Mouse (Mus musculus) frontal cortex, postnatal 10 days (tissue): Measurements from ENCODE around the gene Mtmr12.
"Not testable (repeated sequence)": the region's sequence is repeated elsewhere in the genome, so short reads cannot be mapped to it uniquely, and the experiment has no call there.

ENCODE experiments used
- DNase-seq, 2 experiments: peaks; one replicate each; pipeline ENCODE4 v3.0.0; 2022; ENCODE audit warnings: low spot score in 2 of 2, mixed read lengths in 1 of 2

Gene Mtmr12

GRCm38 (mm10) chr15:12211577-12211976 is 6.7 kb downstream of the Mtmr12 start:
- DNase-seq = peak; percentile 47 to 72

- no peak for DNase-seq
These were observed 7.4 kb downstream of the Mtmr12 start for GRCm38 (mm10) chr15:12212266-12212665.

GRCm38 (mm10) chr15:12214531-12215414 is 9.9 kb downstream of the Mtmr12 start:
- DNase-seq = no peak

GRCm38 (mm10) chr15:12215415-12215718 is 10.5 kb downstream of the Mtmr12 start:
- DNase-seq = no peak

GRCm38 (mm10) chr15:12216119-12216518 is 11.3 kb downstream of the Mtmr12 start:
- DNase-seq = no peak

GRCm38 (mm10) chr15:12216798-12217197 is 12.0 kb downstream of the Mtmr12 start:
- no peak for DNase-seq

GRCm38 (mm10) chr15:12217332-12217731 is 12.5 kb downstream of the Mtmr12 start:
- DNase-seq = not testable (repeated sequence)

GRCm38 (mm10) chr15:12217849-12218248 is 13.0 kb downstream of the Mtmr12 start:
- DNase-seq = no peak

GRCm38 (mm10) chr15:12218583-12219382 is 14.0 kb downstream of the Mtmr12 start:
- DNase-seq = no peak

GRCm38 (mm10) chr15:12221131-12221530 is 16.3 kb downstream of the Mtmr12 start:
- no peak for DNase-seq

- no peak for DNase-seq
These were observed 17.9 kb downstream of the Mtmr12 start for GRCm38 (mm10) chr15:12222564-12223302.

- DNase-seq = no peak
These were observed 18.6 kb downstream of the Mtmr12 start for GRCm38 (mm10) chr15:12223393-12223792.

- no peak for DNase-seq
These were observed 19.4 kb downstream of the Mtmr12 start for GRCm38 (mm10) chr15:12224239-12224638.

GRCm38 (mm10) chr15:12225062-12225461 is 20.2 kb downstream of the Mtmr12 start:
- DNase-seq = no peak

GRCm38 (mm10) chr15:12226908-12227307 is 22.1 kb downstream of the Mtmr12 start:
- no peak for DNase-seq

- no peak for DNase-seq
These were observed 22.5 kb downstream of the Mtmr12 start for GRCm38 (mm10) chr15:12227355-12227754.

GRCm38 (mm10) chr15:12229603-12230242 is 24.9 kb downstream of the Mtmr12 start:
- no peak for DNase-seq

GRCm38 (mm10) chr15:12230243-12230935 is 25.6 kb downstream of the Mtmr12 start:
- DNase-seq = no peak

GRCm38 (mm10) chr15:12231462-12231861 is 26.6 kb downstream of the Mtmr12 start:
- DNase-seq = no peak

GRCm38 (mm10) chr15:12232429-12232828 is 27.6 kb downstream of the Mtmr12 start:
- no peak for DNase-seq

- DNase-seq = no peak
These were observed 28.2 kb downstream of the Mtmr12 start for GRCm38 (mm10) chr15:12233021-12233420.
